Mouse (Mus musculus) layer of hippocampus, adult 2 months (tissue): ENCODE results near the gene Poglut1. TPM values are rescaled to one million over a fixed set of nuclear protein-coding genes. Genes with fewer than 3 reads are reported as not detected.
"Not testable (repeated sequence)": the region's sequence is repeated elsewhere in the genome, so short reads cannot be mapped to it uniquely, and the experiment has no call there.

ENCODE experiments used
- DNase-seq, 2 experiments: peaks; one replicate each; pipeline ENCODE4 v3.0.0; 2022; ENCODE audit warnings: low spot score in 2 of 2
- H3K27ac ChIP-seq: fragments of 200-600 bp; 2 replicates; pipeline ENCODE4 v1.8.1; 2022
- H3K4me3 ChIP-seq: fragments of 200-600 bp; 2 replicates; pipeline ENCODE4 v1.8.1; 2022; ENCODE audit warnings: mild to moderate bottlenecking
- CTCF ChIP-seq: fragments of 200-600 bp; conservative IDR thresholded peaks from 2 replicates; pipeline ENCODE4 v1.8.1; 2022; ENCODE audit warnings: antibody characterized with exemption, mild to moderate bottlenecking, moderate library complexity
- total RNA-seq, 2 experiments: library from RNA; stranded (reverse); gene quantifications; 2 replicates each; pipeline ENCODE4 v1.2.3; 2021

Gene Poglut1
- total RNA-seq, 2 experiments from 2014 or later: 49.3 to 52.3 TPM

GRCm38 (mm10) chr16:38478296-38478695, 71.8 kb downstream of the Poglut1 start:
- Histone ChIP-seq H3K4me3 (no peak overlapping the region), H3K27ac (no peak overlapping the region)
- no peak for DNase-seq
- TF ChIP-seq CTCF: no peak

- DNase-seq, H3K27ac ChIP-seq: not testable (repeated sequence)
- peak overlapping the region; percentile 59 for H3K4me3 ChIP-seq
These were observed 72.8 kb downstream of the Poglut1 start for GRCm38 (mm10) chr16:38477241-38477608.

- peak in 1 of 2 experiments; percentile 29 for DNase-seq
- Histone ChIP-seq H3K4me3 (peak overlapping the region; percentile 59), H3K27ac (peak overlapping the region; percentile 24; the same call in 1 of the 2 replicates)
- TF ChIP-seq CTCF: no peak
These were observed 73.5 kb downstream of the Poglut1 start for GRCm38 (mm10) chr16:38476312-38477240.

DNA sequence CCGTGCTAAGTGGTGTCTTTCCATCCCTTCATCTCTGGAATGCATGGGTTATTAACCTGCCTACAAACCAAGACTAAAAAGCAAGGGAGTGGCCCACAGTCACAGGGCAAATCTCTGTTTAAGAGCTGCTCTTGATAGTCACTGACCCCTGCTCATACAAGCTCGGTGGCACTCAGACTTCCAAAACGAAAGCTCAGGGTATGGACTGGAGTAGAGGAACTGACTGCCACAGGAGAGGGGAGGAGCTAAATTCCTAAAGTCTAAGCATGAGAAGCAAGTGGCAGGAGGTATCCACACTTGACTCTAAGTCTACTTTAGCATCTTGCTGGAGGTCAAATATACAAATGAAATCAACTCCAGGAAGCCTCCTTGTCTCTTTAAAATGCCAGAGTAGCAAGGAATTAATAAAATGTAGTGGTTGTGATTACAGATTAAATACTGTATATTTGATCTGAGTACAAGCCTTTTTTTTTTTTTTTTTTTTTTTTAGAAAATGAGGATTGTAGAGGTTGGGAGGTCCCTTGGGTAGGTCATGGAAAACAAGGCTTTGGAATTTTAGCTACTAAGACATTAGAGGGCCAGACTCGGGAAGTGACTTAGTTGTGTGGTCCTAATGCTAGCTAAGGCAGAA, 74.3 kb downstream of the Poglut1 start:
- DNase-seq: no peak
- TF ChIP-seq CTCF: no peak
- H3K27ac ChIP-seq: no peak overlapping the region
- H3K4me3 ChIP-seq: peak overlapping the region; percentile 59

Other genes with a start within 250 kb of the Poglut1 start
- 1 to 10 TPM; 1.1 to 1.3 TPM for gene Maats1, start 208.1 kb downstream of the Poglut1 start, total RNA-seq
- 100 to 1,000 TPM; 123 to 126 TPM for gene Cox17, start 203.3 kb downstream of the Poglut1 start, total RNA-seq
- gene Gm21987, start 203.2 kb downstream of the Poglut1 start, total RNA-seq: not detected
- gene Popdc2, start 188.0 kb downstream of the Poglut1 start, total RNA-seq: under 1 TPM; 0.44 to 0.49 TPM
- gene Pla1a, start 117.1 kb downstream of the Poglut1 start, total RNA-seq: under 1 TPM; 0.76 to 0.97 TPM
- gene Adprh, start 97.6 kb downstream of the Poglut1 start, total RNA-seq: 10 to 100 TPM; 55.4 to 55.5 TPM
- under 1 TPM; 0.15 to 0.69 TPM for gene Cd80, start 94.7 kb downstream of the Poglut1 start, total RNA-seq
- 10 to 100 TPM; 28.4 to 30.9 TPM for gene Timmdc1, start 27.6 kb downstream of the Poglut1 start, total RNA-seq
- 10 to 100 TPM; 20.4 to 23.2 TPM for gene Tmem39a, start 8.4 kb upstream of the Poglut1 start, total RNA-seq
- gene Arhgap31, start 163.0 kb upstream of the Poglut1 start, total RNA-seq: 10 to 100 TPM; 17.9 to 18.5 TPM
- 10 to 100 TPM; 34.3 to 39.7 TPM for gene B4galt4, start 192.0 kb upstream of the Poglut1 start, total RNA-seq